Mouse (Mus musculus): ENCODE measurements around the gene Tapt1. TPM values are rescaled to one million over a fixed set of nuclear protein-coding genes. Genes with fewer than 3 reads are reported as not detected.

Gene Tapt1
- polyA plus RNA-seq, 1 experiment = 18.2 TPM

GRCm38 (mm10) chr5:44228323-44228722 is 1.9 kb upstream of the Tapt1 start:
- peak overlapping the region; percentile 77 for H3K4me2 ChIP-seq (ENCODE audit: low read depth)
- TF ChIP-seq MAX (IDR thresholded peaks at IDR 0.05; ENCODE audit: low read depth) (no peak), E2F4 (IDR thresholded peaks at IDR 0.05; ENCODE audit: insufficient read depth) (no peak), MYOG (IDR thresholded peaks at IDR 0.05; ENCODE audit: control insufficient read depth in 1 of 3, insufficient read depth in 1 of 3, insufficient read length in 2 of 3, low read depth in 2 of 3) (no peak)
- no peak overlapping the region for H3ac ChIP-seq (ENCODE audit: control insufficient read depth, insufficient read length)
- no peaks in the 10 kb centered on the region for H3K36me3 ChIP-seq (ENCODE audit: control insufficient read depth, insufficient read depth)
- no peaks in the 10 kb centered on the region for H3K27me3 ChIP-seq (ENCODE audit: control insufficient read depth, insufficient read depth, insufficient read length)
- H3K4me3 ChIP-seq = no peak overlapping the region
- H3K79me2 ChIP-seq (ENCODE audit: control insufficient read depth, insufficient read depth) = peaks cover 33% of the 10 kb centered on the region

- peaks cover 38% of the 10 kb centered on the region for H3K79me2 ChIP-seq (ENCODE audit: control insufficient read depth, insufficient read depth)
- peak overlapping the region; percentile 100 for H3ac ChIP-seq (ENCODE audit: control insufficient read depth, insufficient read length)
- peak overlapping the region; percentile 77 for H3K4me2 ChIP-seq (ENCODE audit: low read depth)
- H3K36me3 ChIP-seq (ENCODE audit: control insufficient read depth, insufficient read depth) = no peaks in the 10 kb centered on the region
- TF ChIP-seq TCF12 (IDR thresholded peaks at IDR 0.05; ENCODE audit: insufficient read depth, poor library complexity, severe bottlenecking) (no peak), CEBPB (IDR thresholded peaks at IDR 0.05; ENCODE audit: insufficient read depth, poor library complexity, severe bottlenecking) (no peak), TCF3 (IDR thresholded peaks at IDR 0.05; ENCODE audit: insufficient read length, low read depth) (no peak), MYOG (IDR thresholded peaks at IDR 0.05; ENCODE audit: control insufficient read depth in 1 of 3, insufficient read depth in 1 of 3, insufficient read length in 2 of 3, low read depth in 2 of 3) (no peak)
- no peaks in the 10 kb centered on the region for H3K27me3 ChIP-seq (ENCODE audit: control insufficient read depth, insufficient read depth, insufficient read length)
- peak overlapping the region; percentile 73 for H3K4me3 ChIP-seq
These were observed 1.0 kb upstream of the Tapt1 start for GRCm38 (mm10) chr5:44227462-44227840.

GRCm38 (mm10) chr5:44225911-44226520 is 410 bp downstream of the Tapt1 start:
- TF ChIP-seq E2F4 (IDR thresholded peaks at IDR 0.05; ENCODE audit: insufficient read depth) = no peak
- no peak for TF ChIP-seq MYOD1 (IDR thresholded peaks at IDR 0.05; ENCODE audit: control insufficient read depth in 1 of 3, insufficient read length in 2 of 3, low read depth in 2 of 3)
- no peak for TF ChIP-seq POLR2A (IDR thresholded peaks at IDR 0.05; ENCODE audit: insufficient read length, low read depth)
- no peak for TF ChIP-seq TCF3 (IDR thresholded peaks at IDR 0.05; ENCODE audit: insufficient read length, low read depth)
- no peak for TF ChIP-seq REST (IDR thresholded peaks at IDR 0.05; ENCODE audit: insufficient read depth, insufficient read length)
- Histone ChIP-seq H3K79me2 (ENCODE audit: control insufficient read depth, insufficient read depth) (peaks cover 50% of the 10 kb centered on the region), H3ac (ENCODE audit: control insufficient read depth, insufficient read length) (peak overlapping the region; percentile 100), H3K4me3 (peak overlapping the region; percentile 73), H3K36me3 (ENCODE audit: control insufficient read depth, insufficient read depth) (no peaks in the 10 kb centered on the region), H3K27me3 (ENCODE audit: control insufficient read depth, insufficient read depth, insufficient read length) (no peaks in the 10 kb centered on the region), H3K4me2 (ENCODE audit: low read depth) (peak overlapping the region; percentile 96)

GRCm38 (mm10) chr5:44224916-44225600 is 1.4 kb downstream of the Tapt1 start:
- peak overlapping the region; percentile 96 for H3K4me2 ChIP-seq (ENCODE audit: low read depth)
- TF ChIP-seq TCF3 (IDR thresholded peaks at IDR 0.05; ENCODE audit: insufficient read length, low read depth) (no peak), MYOG (IDR thresholded peaks at IDR 0.05; ENCODE audit: control insufficient read depth in 1 of 3, insufficient read depth in 1 of 3, insufficient read length in 2 of 3, low read depth in 2 of 3) (no peak), MAX (IDR thresholded peaks at IDR 0.05; ENCODE audit: low read depth) (no peak), E2F4 (IDR thresholded peaks at IDR 0.05; ENCODE audit: insufficient read depth) (no peak), SRF (IDR thresholded peaks at IDR 0.05; ENCODE audit: control insufficient read depth, insufficient read length, low read depth) (no peak), USF1 (IDR thresholded peaks at IDR 0.05; ENCODE audit: low read depth) (no peak), TCF12 (IDR thresholded peaks at IDR 0.05; ENCODE audit: insufficient read depth, poor library complexity, severe bottlenecking) (no peak), CEBPB (IDR thresholded peaks at IDR 0.05; ENCODE audit: insufficient read depth, poor library complexity, severe bottlenecking) (no peak), POLR2A (IDR thresholded peaks at IDR 0.05; ENCODE audit: insufficient read length, low read depth) (no peak), POLR2AphosphoS2 (IDR thresholded peaks at IDR 0.05; ENCODE audit: insufficient read length, low read depth) (no peak), REST (IDR thresholded peaks at IDR 0.05; ENCODE audit: insufficient read depth, insufficient read length) (no peak), MYOD1 (IDR thresholded peaks at IDR 0.05; ENCODE audit: control insufficient read depth in 1 of 3, insufficient read length in 2 of 3, low read depth in 2 of 3) (no peak)
- peak overlapping the region; percentile 73 for H3K4me3 ChIP-seq
- no peaks in the 10 kb centered on the region for H3K36me3 ChIP-seq (ENCODE audit: control insufficient read depth, insufficient read depth)
- H3K79me2 ChIP-seq (ENCODE audit: control insufficient read depth, insufficient read depth) = peaks cover 56% of the 10 kb centered on the region
- no peak overlapping the region for H3ac ChIP-seq (ENCODE audit: control insufficient read depth, insufficient read length)
- no peaks in the 10 kb centered on the region for H3K27me3 ChIP-seq (ENCODE audit: control insufficient read depth, insufficient read depth, insufficient read length)

- Histone ChIP-seq H3K79me2 (ENCODE audit: control insufficient read depth, insufficient read depth) (peaks cover 64% of the 10 kb centered on the region), H3K36me3 (ENCODE audit: control insufficient read depth, insufficient read depth) (no peaks in the 10 kb centered on the region), H3K27me3 (ENCODE audit: control insufficient read depth, insufficient read depth, insufficient read length) (no peaks in the 10 kb centered on the region), H3ac (ENCODE audit: control insufficient read depth, insufficient read length) (no peak overlapping the region), H3K4me2 (ENCODE audit: low read depth) (peak overlapping the region; percentile 96), H3K4me3 (no peak overlapping the region)
- TF ChIP-seq TCF12 (IDR thresholded peaks at IDR 0.05; ENCODE audit: insufficient read depth, poor library complexity, severe bottlenecking) (no peak), MYOG (IDR thresholded peaks at IDR 0.05; ENCODE audit: control insufficient read depth in 1 of 3, insufficient read depth in 1 of 3, insufficient read length in 2 of 3, low read depth in 2 of 3) (no peak), CEBPB (IDR thresholded peaks at IDR 0.05; ENCODE audit: insufficient read depth, poor library complexity, severe bottlenecking) (no peak), POLR2A (IDR thresholded peaks at IDR 0.05; ENCODE audit: insufficient read length, low read depth) (no peak), REST (IDR thresholded peaks at IDR 0.05; ENCODE audit: insufficient read depth, insufficient read length) (no peak), USF1 (IDR thresholded peaks at IDR 0.05; ENCODE audit: low read depth) (no peak), MYOD1 (IDR thresholded peaks at IDR 0.05; ENCODE audit: control insufficient read depth in 1 of 3, insufficient read length in 2 of 3, low read depth in 2 of 3) (no peak), TCF3 (IDR thresholded peaks at IDR 0.05; ENCODE audit: insufficient read length, low read depth) (no peak), MAX (IDR thresholded peaks at IDR 0.05; ENCODE audit: low read depth) (no peak), POLR2AphosphoS2 (IDR thresholded peaks at IDR 0.05; ENCODE audit: insufficient read length, low read depth) (no peak), SRF (IDR thresholded peaks at IDR 0.05; ENCODE audit: control insufficient read depth, insufficient read length, low read depth) (no peak), E2F4 (IDR thresholded peaks at IDR 0.05; ENCODE audit: insufficient read depth) (no peak)
These were observed 2.2 kb downstream of the Tapt1 start for GRCm38 (mm10) chr5:44224251-44224650.

Measured in myocyte (in vitro differentiated cells).